Mouse (Mus musculus) midbrain, postnatal 0 days (tissue): Measurements from ENCODE around the gene Foxl1. TPM values are rescaled to one million over a fixed set of nuclear protein-coding genes. Genes with fewer than 3 reads are reported as not detected.

Experiments used
- ATAC-seq: fragments of 200-750 bp; cut with Nextera tagmentation; 2 replicates; pipeline ENCODE4 v1.8.0; 2017; ENCODE audit warnings: moderate number of reproducible peaks, mild to moderate bottlenecking, moderate TSS enrichment, moderate library complexity; ENCODE audit not compliant: low FRiP score
- DNase-seq: peaks from one replicate; pipeline ENCODE4 v3.0.0-alpha.2; 2015; ENCODE audit warnings: low spot score
- H3K27ac ChIP-seq: fragments of 300-500 bp; sonication (generic); 2 replicates; pipeline ENCODE4 v1.5.1; 2014; ENCODE audit warnings: low read depth, mild to moderate bottlenecking, low read length, mixed read lengths
- H3K27me3 ChIP-seq: fragments of 300-500 bp; sonication (generic); 2 replicates; pipeline ENCODE4 v1.6.1; 2014; ENCODE audit warnings: low read length, control low read depth, mixed read lengths; ENCODE audit not compliant: insufficient read depth
- H3K36me3 ChIP-seq: fragments of 300-500 bp; sonication (generic); 2 replicates; pipeline ENCODE4 v1.6.1; 2014; ENCODE audit warnings: low read length, control low read depth, mixed read lengths; ENCODE audit not compliant: insufficient read depth
- H3K4me1 ChIP-seq: fragments of 300-500 bp; sonication (generic); 2 replicates; pipeline ENCODE4 v1.6.1; 2014; ENCODE audit warnings: mild to moderate bottlenecking, control low read depth, antibody characterized with exemption, low read length, mixed read lengths; ENCODE audit not compliant: insufficient read depth
- H3K4me2 ChIP-seq: fragments of 300-500 bp; sonication (generic); 2 replicates; pipeline ENCODE4 v1.6.1; 2014; ENCODE audit warnings: low read depth, mild to moderate bottlenecking, low read length, mixed read lengths; ENCODE audit not compliant: poor library complexity, severe bottlenecking
- H3K4me3 ChIP-seq: fragments of 300-500 bp; sonication (generic); 2 replicates; pipeline ENCODE4 v1.5.1; 2014; ENCODE audit warnings: low read depth, mild to moderate bottlenecking, low read length, moderate library complexity
- H3K9ac ChIP-seq: fragments of 300-500 bp; sonication (generic); replicated peaks from 2 replicates; pipeline ENCODE4 v1.6.1; 2014; ENCODE audit warnings: mild to moderate bottlenecking, low read length, moderate library complexity, mixed read lengths; ENCODE audit not compliant: poor library complexity, severe bottlenecking
- H3K9me3 ChIP-seq: fragments of 300-500 bp; sonication (generic); 2 replicates; pipeline ENCODE4 v1.6.1; 2016; ENCODE audit warnings: low read length, control low read depth
- CTCF ChIP-seq: IDR thresholded peaks from 2 replicates; pipeline ENCODE4 v1.5.1; 2016; ENCODE audit warnings: antibody characterized with exemption, mild to moderate bottlenecking
- WGBS: fragments of 180-500 bp; shearing (Covaris S2); extraction: QIAGEN DNeasy Blood & Tissue Kit; methylation state at CpG from one replicate; pipeline ENCODE4 v1.1.7; 2014; 5-methylcytosine and 5-hydroxymethylcytosine counted together
- polyA plus RNA-seq: library from polyadenylated mRNA; unstranded; fragments of >200 nt; fragmentation: Nextera tagmentation; extraction: Ambion mirVana; gene quantifications from 2 replicates; pipeline ENCODE4 v1.2.1, GENCODE M21; 2015
- total RNA-seq: library from RNA; depleted of rRNA; stranded (reverse); fragments of >200 nt; gene quantifications from 2 replicates; pipeline ENCODE4 v1.2.3, GENCODE M21; 2014

The Foxl1 gene
- total and polyA plus RNA-seq, 2 experiments from 2014 or later, result 0.20 to 0.22 TPM

DNA sequence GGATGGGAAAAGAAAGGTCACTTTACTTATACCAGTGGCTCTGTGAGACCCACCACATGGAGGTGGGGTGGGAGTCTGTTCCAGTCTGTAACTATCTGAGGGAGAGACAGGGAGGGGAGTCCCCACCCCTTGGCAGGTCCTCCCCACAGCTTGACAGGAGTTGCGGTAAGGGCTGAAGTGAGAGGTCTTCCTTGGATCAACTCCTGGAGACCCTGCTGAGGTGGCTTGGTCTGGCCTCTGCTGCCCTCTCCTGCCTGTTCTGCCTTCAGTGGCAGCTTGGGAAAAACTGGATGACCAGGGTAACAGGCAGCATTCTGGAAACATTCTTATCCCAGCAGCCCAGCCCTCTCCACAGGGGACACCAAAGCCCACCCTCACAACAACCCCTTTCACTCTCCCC lies 37.0 kb upstream of the Foxl1 start:
- Histone ChIP-seq H3K27me3 (peaks cover 68% of the 10 kb centered on the region), H3K27ac (no peak overlapping the region), H3K9me3 (no peaks in the 10 kb centered on the region), H3K36me3 (no peaks in the 10 kb centered on the region), H3K4me3 (no peak overlapping the region), H3K4me2 (no peak overlapping the region), H3K4me1 (no peaks in the 10 kb centered on the region), H3K9ac (no peak overlapping the region)
- WGBS, result 6% methylated on average over 1 of the region's 1 CpGs
- TF ChIP-seq CTCF, result peak; percentile 66
- no peak for ATAC-seq
- peak; percentile 21 for DNase-seq

DNA sequence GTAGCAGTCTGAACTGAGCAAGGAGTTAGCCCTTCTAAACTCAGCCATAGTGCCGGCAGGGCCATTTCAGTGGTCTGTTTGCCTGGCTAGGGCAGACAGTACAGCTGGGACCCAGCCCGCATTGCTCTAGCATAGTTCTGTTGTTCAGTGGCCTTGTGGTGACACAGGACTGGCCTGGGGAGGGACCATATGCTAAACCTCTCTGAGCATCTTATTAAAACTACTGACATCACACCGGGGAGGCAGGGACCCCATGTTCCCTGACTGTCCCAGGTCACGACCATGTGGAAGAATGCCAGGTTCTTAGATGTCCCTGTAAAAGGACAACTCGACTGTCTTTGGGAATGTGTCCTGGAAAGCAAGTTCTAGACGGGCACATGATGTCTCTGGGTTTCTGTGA lies 35.6 kb upstream of the Foxl1 start:
- Histone ChIP-seq H3K9ac (no peak overlapping the region), H3K9me3 (no peaks in the 10 kb centered on the region), H3K27ac (no peak overlapping the region), H3K4me1 (no peaks in the 10 kb centered on the region), H3K4me3 (no peak overlapping the region), H3K4me2 (no peak overlapping the region), H3K27me3 (peaks cover 60% of the 10 kb centered on the region), H3K36me3 (no peaks in the 10 kb centered on the region)
- no peak for TF ChIP-seq CTCF
- WGBS, result 32% methylated on average over 6 of the region's 6 CpGs
- DNase-seq (no peak), ATAC-seq (no peak)

GRCm38 (mm10) chr8:121092627-121093026 lies 35.1 kb upstream of the Foxl1 start:
- DNase-seq, result peak; percentile 90
- 5% methylated on average over 16 of the region's 16 CpGs for WGBS
- no peak overlapping the region for H3K27ac ChIP-seq
- H3K4me1 ChIP-seq, result no peaks in the 10 kb centered on the region
- peaks cover 4% of the 10 kb centered on the region; the same call in 1 of the 2 replicates for H3K36me3 ChIP-seq
- H3K4me2 ChIP-seq, result no peak overlapping the region
- no peak overlapping the region for H3K4me3 ChIP-seq
- H3K9me3 ChIP-seq, result no peaks in the 10 kb centered on the region
- no peak overlapping the region for H3K9ac ChIP-seq
- peak; percentile 90 for TF ChIP-seq CTCF
- ATAC-seq, result peak; percentile 32; the same call in 1 of the 2 replicates
- H3K27me3 ChIP-seq, result peaks cover 56% of the 10 kb centered on the region

DNA sequence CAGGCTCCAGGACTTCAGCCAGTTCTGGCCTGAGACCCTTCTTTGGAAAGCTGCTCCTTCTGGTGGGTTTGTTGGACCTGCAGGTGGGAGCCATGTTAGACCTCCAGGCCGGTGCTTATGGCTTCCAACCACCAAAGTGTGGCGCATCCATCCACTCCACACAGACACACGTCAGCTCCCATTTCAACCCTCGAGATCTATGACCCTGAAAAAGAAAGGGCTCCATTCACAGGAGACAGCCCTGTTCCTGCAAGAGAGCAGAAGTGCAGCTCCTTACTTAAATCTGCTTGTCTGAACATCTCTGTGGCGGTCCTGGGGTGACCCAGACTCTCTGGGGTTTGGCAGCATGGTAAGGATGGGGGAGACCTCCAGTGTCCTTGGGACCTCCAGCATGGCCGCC lies 34.2 kb upstream of the Foxl1 start:
- Histone ChIP-seq H3K4me1 (no peaks in the 10 kb centered on the region), H3K4me3 (no peak overlapping the region), H3K27me3 (peaks cover 53% of the 10 kb centered on the region), H3K9ac (no peak overlapping the region), H3K4me2 (no peak overlapping the region), H3K9me3 (no peaks in the 10 kb centered on the region), H3K27ac (no peak overlapping the region), H3K36me3 (peaks cover 11% of the 10 kb centered on the region)
- DNase-seq (no peak), ATAC-seq (no peak)
- no peak for TF ChIP-seq CTCF
- 66% methylated on average over 6 of the region's 6 CpGs for WGBS

DNA sequence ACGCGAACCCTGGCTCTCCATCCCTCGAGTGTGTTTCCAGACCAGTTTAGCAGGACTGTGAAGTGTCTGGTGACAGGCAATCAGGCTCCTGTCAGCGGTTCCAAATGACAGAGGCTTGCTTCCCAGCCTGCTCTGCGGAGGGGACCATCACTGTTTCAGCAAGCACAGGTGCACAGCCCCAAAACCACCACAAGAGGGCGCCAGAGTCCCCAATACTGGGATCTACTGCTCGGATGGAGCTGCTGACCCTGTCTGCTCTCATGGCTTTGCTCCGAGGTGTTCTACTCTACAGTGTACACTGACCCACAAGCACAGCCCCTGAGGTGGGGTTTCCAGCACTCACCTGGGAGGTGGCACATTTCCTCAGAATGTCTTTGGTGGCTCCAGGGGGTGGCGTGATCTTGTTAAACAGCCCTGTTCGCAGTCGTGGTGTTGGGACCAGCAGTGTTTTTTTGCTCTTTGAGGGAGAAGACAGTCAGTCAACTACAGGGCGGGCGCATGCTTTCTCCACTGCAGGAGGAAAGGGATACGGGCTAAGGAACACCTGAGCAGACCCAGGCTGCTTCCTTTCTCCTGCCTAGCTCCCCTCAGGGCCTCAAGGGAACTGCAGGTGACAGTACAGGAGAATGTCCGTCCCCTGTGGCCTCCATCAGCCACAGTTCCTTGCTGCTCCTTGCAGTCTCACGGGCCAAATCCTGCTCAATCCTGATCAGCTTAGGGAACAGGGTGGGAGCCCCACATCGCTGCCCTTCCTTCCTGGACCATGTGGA lies 23.5 kb upstream of the Foxl1 start:
- no peak overlapping the region for H3K9ac ChIP-seq
- DNase-seq (peak; percentile 88), ATAC-seq (no peak; the same call in 1 of the 2 replicates)
- no peaks in the 10 kb centered on the region for H3K27me3 ChIP-seq
- peak; percentile 98 for TF ChIP-seq CTCF
- peaks cover 30% of the 10 kb centered on the region for H3K36me3 ChIP-seq
- WGBS, result 54% methylated on average over 17 of the region's 17 CpGs
- no peak overlapping the region for H3K4me2 ChIP-seq
- H3K9me3 ChIP-seq, result no peaks in the 10 kb centered on the region
- H3K4me3 ChIP-seq, result no peak overlapping the region
- H3K27ac ChIP-seq, result no peak overlapping the region
- H3K4me1 ChIP-seq, result peaks cover 5% of the 10 kb centered on the region; the same call in 1 of the 2 replicates
